Mouse (Mus musculus): ENCODE results near the gene Prcc. TPM values are rescaled to one million over a fixed set of nuclear protein-coding genes. Genes with fewer than 3 reads are reported as not detected.
"Not testable (repeated sequence)": the region's sequence is repeated elsewhere in the genome, so short reads cannot be mapped to it uniquely, and the experiment has no call there.

The Prcc gene
- polyA plus RNA-seq, 1 experiment from 2014 or later = 16.0 TPM

GRCm38 (mm10) chr3:87838622-87839021, 46.8 kb downstream of the Prcc start:
- ATAC-seq (ENCODE audit: insufficient number of reproducible peaks, insufficient read depth, low FRiP score, low TSS enrichment) = no peak
- no peak overlapping the region for H3K27ac ChIP-seq
- H3K36me3 ChIP-seq = no peaks in the 10 kb centered on the region
- no peaks in the 10 kb centered on the region for H3K27me3 ChIP-seq
- H3K9me3 ChIP-seq = no peaks in the 10 kb centered on the region
- H3K4me3 ChIP-seq = no peak overlapping the region
- 2% methylated on average over 4 of the region's 4 CpGs for WGBS
- no peaks in the 10 kb centered on the region for H3K4me1 ChIP-seq
- H3K4me2 ChIP-seq (replicated peaks) = no peak overlapping the region
- no peak overlapping the region for H3K9ac ChIP-seq

DNA sequence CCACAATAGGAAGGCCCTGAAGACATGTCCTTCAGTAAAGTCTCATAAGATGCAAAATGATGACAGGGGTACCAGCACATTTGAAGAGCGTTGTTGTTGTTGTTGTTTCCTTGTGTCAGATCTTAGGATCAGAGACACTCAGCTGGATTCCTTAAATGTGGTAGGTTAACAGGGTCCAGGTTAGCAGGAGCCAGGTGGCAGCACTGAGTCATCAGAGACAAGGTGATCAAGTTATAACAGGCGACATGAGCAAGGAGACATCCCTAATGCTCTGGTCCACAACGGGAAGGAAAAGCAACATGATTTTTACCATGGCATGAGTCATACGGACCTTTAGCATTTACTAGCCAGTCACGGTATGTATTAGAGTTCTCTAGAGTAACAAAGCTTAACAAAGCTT, 51.9 kb downstream of the Prcc start:
- no peak overlapping the region for H3K9ac ChIP-seq
- no peaks in the 10 kb centered on the region for H3K36me3 ChIP-seq
- no peaks in the 10 kb centered on the region for H3K27me3 ChIP-seq
- WGBS = 72% methylated on average over 5 of the region's 5 CpGs
- no peak overlapping the region for H3K4me3 ChIP-seq
- H3K4me1 ChIP-seq = no peaks in the 10 kb centered on the region
- no peak overlapping the region for H3K27ac ChIP-seq
- H3K4me2 ChIP-seq (replicated peaks) = no peak overlapping the region
- no peaks in the 10 kb centered on the region for H3K9me3 ChIP-seq
- ATAC-seq (ENCODE audit: insufficient number of reproducible peaks, insufficient read depth, low FRiP score, low TSS enrichment) = no peak

DNA sequence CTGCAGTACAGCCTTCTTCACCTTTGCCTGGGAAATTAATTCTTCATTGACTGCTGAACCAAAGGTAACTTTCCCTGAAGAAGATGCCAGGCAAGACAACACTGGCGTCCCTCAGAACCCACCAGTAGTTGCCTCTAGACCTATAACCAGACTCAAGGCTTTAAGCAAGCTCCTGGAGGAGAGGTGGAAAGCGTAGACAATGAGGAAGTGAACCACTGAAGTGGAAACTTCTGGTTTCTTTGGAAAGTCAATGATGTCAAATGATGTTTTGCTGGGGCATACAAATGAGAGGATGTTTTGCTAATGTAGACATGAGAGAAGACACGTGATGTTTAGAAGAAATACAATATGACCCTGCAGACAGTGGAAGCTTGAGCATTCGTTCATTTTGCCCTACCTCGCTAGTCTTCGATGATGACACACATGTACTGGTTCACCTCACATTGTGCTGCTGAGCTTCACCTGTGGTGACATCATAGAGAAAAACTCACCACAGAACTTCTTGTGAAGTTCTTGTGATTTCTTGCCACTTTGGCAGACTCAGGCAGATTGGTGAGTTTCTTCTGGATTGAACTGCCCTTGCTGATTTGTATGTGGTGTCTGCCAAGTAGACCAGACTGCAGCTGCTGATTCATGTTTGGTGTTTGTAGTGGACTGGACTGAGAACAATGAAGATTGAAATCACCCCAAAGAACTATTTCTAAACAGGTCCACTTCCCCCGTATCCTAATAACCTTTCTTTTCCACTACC, 53.1 kb downstream of the Prcc start:
- no peaks in the 10 kb centered on the region for H3K9me3 ChIP-seq
- H3K4me3 ChIP-seq = no peak overlapping the region
- H3K4me2 ChIP-seq (replicated peaks) = no peak overlapping the region
- no peak overlapping the region for H3K9ac ChIP-seq
- H3K36me3 ChIP-seq = no peaks in the 10 kb centered on the region
- WGBS = 86% methylated on average over 7 of the region's 7 CpGs
- no peaks in the 10 kb centered on the region for H3K27me3 ChIP-seq
- H3K27ac ChIP-seq = no peak overlapping the region
- no peak for ATAC-seq (ENCODE audit: insufficient number of reproducible peaks, insufficient read depth, low FRiP score, low TSS enrichment)
- H3K4me1 ChIP-seq = no peaks in the 10 kb centered on the region

GRCm38 (mm10) chr3:87829025-87829424, 56.4 kb downstream of the Prcc start:
- WGBS = 55% methylated on average over 10 of the region's 10 CpGs
- Histone ChIP-seq H3K27ac (no peak overlapping the region), H3K9ac (no peak overlapping the region), H3K4me1 (no peaks in the 10 kb centered on the region), H3K36me3 (no peaks in the 10 kb centered on the region), H3K9me3 (no peaks in the 10 kb centered on the region), H3K4me2 (replicated peaks) (no peak overlapping the region), H3K27me3 (no peaks in the 10 kb centered on the region), H3K4me3 (no peak overlapping the region)
- ATAC-seq (ENCODE audit: insufficient number of reproducible peaks, insufficient read depth, low FRiP score, low TSS enrichment) = no peak

- H3K27me3 ChIP-seq = no peaks in the 10 kb centered on the region
- no peak for ATAC-seq (ENCODE audit: insufficient number of reproducible peaks, insufficient read depth, low FRiP score, low TSS enrichment)
- no peak overlapping the region for H3K4me3 ChIP-seq
- no peaks in the 10 kb centered on the region for H3K36me3 ChIP-seq
- H3K4me2 ChIP-seq (replicated peaks) = no peak overlapping the region
- no peak overlapping the region for H3K9ac ChIP-seq
- WGBS = 53% methylated on average over 4 of the region's 4 CpGs
- no peaks in the 10 kb centered on the region for H3K4me1 ChIP-seq
- H3K27ac ChIP-seq = no peak overlapping the region
- no peaks in the 10 kb centered on the region for H3K9me3 ChIP-seq
Observed at GRCm38 (mm10) chr3:87828435-87828834, 57.0 kb downstream of the Prcc start.

- H3K36me3 ChIP-seq; H3K9ac ChIP-seq; ATAC-seq (ENCODE audit: insufficient number of reproducible peaks, insufficient read depth, low FRiP score, low TSS enrichment); H3K9me3 ChIP-seq; H3K27ac ChIP-seq; H3K4me2 ChIP-seq (replicated peaks); H3K27me3 ChIP-seq; H3K4me3 ChIP-seq; H3K4me1 ChIP-seq: not testable (repeated sequence)
- WGBS = 90% methylated on average over 1 of the region's 1 CpGs
Observed at GRCm38 (mm10) chr3:87824206-87824605, 61.2 kb downstream of the Prcc start, which contains the start of gene Pear1. Gene Pear1 (minus strand): TSS chr3:87824306.

DNA sequence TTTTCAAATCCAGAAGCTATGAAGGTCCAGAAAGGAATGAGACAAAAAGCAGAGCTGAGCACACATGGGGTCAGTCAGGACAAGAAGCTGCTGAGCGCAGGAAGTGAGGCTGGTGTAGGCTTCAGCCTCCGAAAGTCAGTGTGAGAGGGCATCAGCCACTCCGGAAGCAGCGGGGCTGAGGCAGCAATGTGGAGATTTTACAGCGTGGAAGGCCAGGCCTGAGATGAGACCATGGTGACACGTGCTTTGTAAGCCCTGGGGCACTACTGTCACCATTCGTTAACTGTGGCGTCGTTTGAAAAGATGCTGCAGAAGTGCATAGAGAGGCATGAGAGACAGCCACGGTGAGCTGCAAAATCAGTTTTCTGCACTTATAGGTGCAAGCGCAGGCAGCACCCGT, 67.2 kb downstream of the Prcc start:
- ATAC-seq (ENCODE audit: insufficient number of reproducible peaks, insufficient read depth, low FRiP score, low TSS enrichment) = no peak

DNA sequence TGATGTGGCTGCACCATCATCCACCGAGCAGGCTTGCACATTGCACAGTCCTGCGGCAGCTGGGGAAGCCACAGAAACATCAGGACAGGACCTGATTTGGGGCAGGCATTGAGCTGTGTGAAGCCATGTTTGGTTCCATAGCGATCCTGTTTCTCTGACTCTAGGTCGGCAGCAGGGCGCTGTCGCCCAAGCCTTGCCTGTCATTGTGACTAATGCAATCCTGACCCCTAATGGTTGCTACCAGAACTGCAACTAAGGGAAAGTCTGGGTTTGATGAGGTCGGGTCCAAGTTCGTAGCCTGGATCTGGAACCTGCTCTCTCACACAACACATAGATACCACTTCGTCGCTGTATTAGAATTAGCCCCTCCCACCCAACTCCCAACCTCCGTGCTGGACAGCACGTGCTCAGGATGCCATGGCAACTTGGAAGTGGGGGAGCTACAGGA, 68.7 kb downstream of the Prcc start:
- no peak overlapping the region for H3K4me3 ChIP-seq

More for the DNA sequence above, 67.2 kb downstream of the Prcc start:
- Histone ChIP-seq H3K27ac (no peak overlapping the region), H3K4me2 (replicated peaks) (no peak overlapping the region), H3K9me3 (no peaks in the 10 kb centered on the region), H3K36me3 (no peaks in the 10 kb centered on the region), H3K27me3 (peaks cover 32% of the 10 kb centered on the region), H3K4me1 (no peaks in the 10 kb centered on the region), H3K4me3 (no peak overlapping the region), H3K9ac (no peak overlapping the region)
- 58% methylated on average over 12 of the region's 12 CpGs for WGBS

DNA sequence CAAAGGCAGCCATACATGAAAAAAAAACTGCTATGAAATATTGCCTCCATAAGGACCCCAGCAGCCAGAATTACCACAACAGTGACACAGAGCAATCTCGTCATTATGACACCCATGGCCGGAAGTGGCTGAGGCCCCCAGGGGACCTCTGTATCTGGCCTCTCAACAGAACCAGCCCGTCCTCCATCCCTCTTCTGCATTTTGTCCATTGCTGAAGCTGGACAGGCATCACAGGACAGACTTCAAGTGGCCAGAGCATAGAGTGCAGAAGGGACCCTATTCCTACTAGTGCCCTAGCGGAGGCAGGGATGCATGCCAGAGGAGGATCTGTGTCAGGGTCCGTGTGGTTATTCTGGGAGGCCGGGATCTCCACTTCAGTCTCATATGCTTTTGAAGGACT, 69.2 kb downstream of the Prcc start:
- no peaks in the 10 kb centered on the region for H3K36me3 ChIP-seq
- no peak overlapping the region for H3K4me2 ChIP-seq (replicated peaks)
- WGBS = 66% methylated on average over 6 of the region's 6 CpGs
- no peak overlapping the region for H3K9ac ChIP-seq
- H3K9me3 ChIP-seq = no peaks in the 10 kb centered on the region
- H3K4me1 ChIP-seq = peaks cover 9% of the 10 kb centered on the region; the same call in 1 of the 2 replicates
- H3K27ac ChIP-seq = no peak overlapping the region
- H3K4me3 ChIP-seq = no peak overlapping the region
- ATAC-seq (ENCODE audit: insufficient number of reproducible peaks, insufficient read depth, low FRiP score, low TSS enrichment) = no peak
- H3K27me3 ChIP-seq = peaks cover 42% of the 10 kb centered on the region

More for the DNA sequence above, 68.7 kb downstream of the Prcc start:
- 0 out of 2 replicates have a peak overlapping the region, but pooled peaks have one; percentile 8 for H3K4me2 ChIP-seq (replicated peaks)
- H3K9ac ChIP-seq = no peak overlapping the region
- H3K36me3 ChIP-seq = no peaks in the 10 kb centered on the region
- H3K4me1 ChIP-seq = peaks cover 9% of the 10 kb centered on the region; the same call in 1 of the 2 replicates
- no peaks in the 10 kb centered on the region for H3K9me3 ChIP-seq
- H3K27ac ChIP-seq = no peak overlapping the region
- H3K27me3 ChIP-seq = peaks cover 37% of the 10 kb centered on the region
- 6% methylated on average over 12 of the region's 12 CpGs for WGBS
- 0 out of 2 replicates have a peak, but pooled peaks have one; percentile 30 for ATAC-seq (ENCODE audit: insufficient number of reproducible peaks, insufficient read depth, low FRiP score, low TSS enrichment)

GRCm38 (mm10) chr3:87812873-87813272, 72.5 kb downstream of the Prcc start:
- WGBS = 59% methylated on average over 10 of the region's 10 CpGs
- ATAC-seq (ENCODE audit: insufficient number of reproducible peaks, insufficient read depth, low FRiP score, low TSS enrichment) = no peak
- Histone ChIP-seq H3K4me2 (replicated peaks) (no peak overlapping the region), H3K4me1 (peaks cover 17% of the 10 kb centered on the region; the same call in 1 of the 2 replicates), H3K27ac (no peak overlapping the region), H3K4me3 (no peak overlapping the region), H3K36me3 (no peaks in the 10 kb centered on the region), H3K27me3 (peaks cover 64% of the 10 kb centered on the region), H3K9ac (no peak overlapping the region), H3K9me3 (no peaks in the 10 kb centered on the region)

DNA sequence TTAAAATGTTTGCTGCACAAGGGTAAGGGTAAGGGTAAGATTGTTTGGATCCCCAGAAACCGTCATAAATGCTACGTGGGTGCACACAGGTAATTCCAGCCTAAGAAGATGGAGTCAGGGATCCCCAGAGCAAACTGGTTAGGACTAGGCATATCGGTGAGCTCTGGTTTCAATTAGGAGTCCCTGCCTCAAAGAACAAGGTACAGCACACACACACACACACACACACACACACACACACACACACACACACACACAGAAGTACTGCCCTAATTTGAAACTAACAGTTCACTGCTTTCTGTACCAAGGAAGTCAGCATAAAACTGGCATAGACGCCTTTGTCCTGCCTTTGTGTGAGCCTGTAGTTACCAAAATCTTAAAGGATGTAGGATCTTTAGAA, 73.0 kb downstream of the Prcc start:
- WGBS = 37% methylated on average over 4 of the region's 4 CpGs
- ATAC-seq (ENCODE audit: insufficient number of reproducible peaks, insufficient read depth, low FRiP score, low TSS enrichment) = no peak
- no peak overlapping the region for H3K9ac ChIP-seq
- H3K4me1 ChIP-seq = peaks cover 17% of the 10 kb centered on the region; the same call in 1 of the 2 replicates
- H3K4me3 ChIP-seq = no peak overlapping the region
- H3K9me3 ChIP-seq = no peaks in the 10 kb centered on the region
- H3K27me3 ChIP-seq = peaks cover 64% of the 10 kb centered on the region
- H3K27ac ChIP-seq = no peak overlapping the region
- H3K36me3 ChIP-seq = no peaks in the 10 kb centered on the region
- H3K4me2 ChIP-seq (replicated peaks) = no peak overlapping the region

DNA sequence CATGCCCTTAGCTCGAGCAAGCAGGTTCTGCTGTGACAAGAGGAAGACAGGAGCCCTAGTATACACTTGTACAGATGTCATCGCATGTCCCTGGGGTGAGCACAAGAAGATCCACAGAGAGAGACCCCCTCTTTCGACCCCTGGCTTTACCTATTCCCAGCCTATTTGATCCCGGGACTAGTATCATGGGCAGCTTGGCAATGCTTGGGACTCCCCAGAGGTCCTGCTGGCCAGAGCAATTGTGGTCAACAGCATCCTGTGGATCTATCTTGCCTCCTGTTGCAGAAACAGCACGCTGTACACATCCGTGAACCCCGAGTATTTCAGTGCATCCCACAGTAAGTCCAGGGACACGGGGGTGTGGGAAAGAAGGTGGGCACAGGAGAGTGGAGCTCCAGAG, 74.1 kb downstream of the Prcc start:
- Histone ChIP-seq H3K4me3 (no peak overlapping the region), H3K27ac (no peak overlapping the region), H3K9me3 (no peaks in the 10 kb centered on the region), H3K4me1 (peaks cover 17% of the 10 kb centered on the region; the same call in 1 of the 2 replicates), H3K36me3 (no peaks in the 10 kb centered on the region), H3K4me2 (replicated peaks) (no peak overlapping the region), H3K27me3 (peaks cover 73% of the 10 kb centered on the region), H3K9ac (no peak overlapping the region)
- 89% methylated on average over 8 of the region's 8 CpGs for WGBS
- no peak for ATAC-seq (ENCODE audit: insufficient number of reproducible peaks, insufficient read depth, low FRiP score, low TSS enrichment)
